Mouse (Mus musculus) cortical plate, adult 2 months (tissue): ENCODE measurements at regions not wholly inside any gene's neighbourhood (a gene's known extent, or its start where the extent isn't known, plus 50 kb on each side); places are given as distances from the start of the nearest gene placed in this dataset.

Experiments
- H3K27ac ChIP-seq: fragments of 200-500 bp; 2 replicates; pipeline ENCODE4 v1.5.1; 2012; ENCODE audit warnings: low read length, control low read depth, inconsistent platforms; ENCODE audit not compliant: insufficient read depth
- H3K4me1 ChIP-seq: fragments of 200-500 bp; 2 replicates; pipeline ENCODE4 v1.6.1; 2011; ENCODE audit warnings: low read length; ENCODE audit not compliant: control insufficient read depth, insufficient read depth
- H3K4me3 ChIP-seq: fragments of 200-500 bp; 2 replicates; pipeline ENCODE4 v1.5.1; 2011; ENCODE audit warnings: mild to moderate bottlenecking, low read length, control low read depth; ENCODE audit not compliant: insufficient read depth
- CTCF ChIP-seq: fragments of 200-500 bp; IDR thresholded peaks from 2 replicates; pipeline ENCODE4 v1.5.1; 2011; ENCODE audit warnings: mild to moderate bottlenecking, control low read depth, low read length; ENCODE audit not compliant: insufficient read depth; ENCODE audit errors: extremely low read depth
- POLR2A ChIP-seq: fragments of 200-500 bp; IDR thresholded peaks from 2 replicates; pipeline ENCODE4 v1.6.1; 2011; ENCODE audit warnings: mild to moderate bottlenecking, low read length, control low read depth; ENCODE audit not compliant: insufficient read depth; ENCODE audit errors: extremely low read depth

DNA sequence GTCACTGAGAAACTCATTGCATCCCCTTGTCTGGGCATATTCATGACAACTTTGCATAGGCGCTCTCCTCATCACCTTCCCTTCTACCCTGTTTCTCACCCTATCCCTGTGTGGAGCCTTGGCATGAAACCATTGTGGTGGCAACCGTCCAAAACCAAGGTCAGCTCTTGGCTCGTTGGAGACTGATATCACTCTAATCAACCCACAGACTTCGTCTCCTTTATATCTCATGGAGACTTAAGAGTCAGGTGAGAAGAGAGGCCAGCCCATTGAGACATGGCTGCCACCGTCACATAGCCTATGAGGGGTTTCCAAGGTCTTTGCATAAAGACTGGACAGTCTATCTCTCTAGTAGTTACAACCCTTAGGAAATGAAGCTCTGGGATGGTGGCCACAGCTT lies 305.5 kb upstream of the Runx1 start:
- Histone ChIP-seq H3K27ac (no peak overlapping the region), H3K4me1 (no peaks in the 10 kb centered on the region), H3K4me3 (no peak overlapping the region)
- no peak for TF ChIP-seq CTCF
- no peak for TF ChIP-seq POLR2A

DNA sequence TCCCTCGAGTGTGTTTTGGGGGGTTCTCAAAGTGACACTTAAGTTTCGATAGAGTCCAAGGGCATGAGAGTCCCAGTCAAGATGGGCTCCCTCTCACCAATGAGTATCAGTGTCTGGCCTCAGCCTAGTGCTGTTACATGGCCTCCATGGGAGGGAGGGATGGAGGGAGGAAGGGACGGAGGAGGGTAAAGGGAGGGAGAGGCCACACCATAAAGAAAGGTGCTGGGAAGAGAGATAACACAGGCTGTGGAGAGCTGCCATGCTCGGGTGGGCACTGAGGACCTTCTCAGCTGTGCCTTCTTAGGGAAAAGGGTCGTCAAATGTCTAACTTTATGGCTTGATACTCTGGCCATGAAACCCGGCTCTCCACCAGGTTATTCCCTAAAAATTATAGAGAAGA lies 304.7 kb upstream of the Runx1 start:
- H3K4me1 ChIP-seq = no peaks in the 10 kb centered on the region
- H3K4me3 ChIP-seq = no peak overlapping the region
- no peak overlapping the region for H3K27ac ChIP-seq
- TF ChIP-seq CTCF = no peak
- TF ChIP-seq POLR2A = no peak

DNA sequence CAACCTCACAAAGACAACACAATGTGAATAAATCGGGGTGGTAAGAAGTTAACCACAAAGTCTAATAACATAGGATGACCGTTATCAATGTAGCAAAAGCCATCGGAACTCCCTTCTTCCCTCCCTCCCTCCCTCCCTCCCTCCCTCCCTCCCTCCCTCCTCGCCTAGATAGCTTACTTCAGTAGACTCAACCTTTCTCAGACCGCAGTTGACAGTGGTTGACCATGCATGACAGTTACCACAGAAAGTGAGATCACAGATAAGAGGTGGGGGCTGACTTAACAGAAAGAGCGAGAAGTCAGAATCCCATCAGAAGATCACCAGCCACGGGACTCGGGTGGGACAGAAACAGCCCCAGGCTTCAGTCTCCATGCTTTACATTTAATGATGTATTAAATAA lies 297.8 kb upstream of the Runx1 start:
- TF ChIP-seq CTCF (no peak), POLR2A (no peak)
- Histone ChIP-seq H3K27ac (no peak overlapping the region), H3K4me1 (no peaks in the 10 kb centered on the region), H3K4me3 (no peak overlapping the region)

DNA sequence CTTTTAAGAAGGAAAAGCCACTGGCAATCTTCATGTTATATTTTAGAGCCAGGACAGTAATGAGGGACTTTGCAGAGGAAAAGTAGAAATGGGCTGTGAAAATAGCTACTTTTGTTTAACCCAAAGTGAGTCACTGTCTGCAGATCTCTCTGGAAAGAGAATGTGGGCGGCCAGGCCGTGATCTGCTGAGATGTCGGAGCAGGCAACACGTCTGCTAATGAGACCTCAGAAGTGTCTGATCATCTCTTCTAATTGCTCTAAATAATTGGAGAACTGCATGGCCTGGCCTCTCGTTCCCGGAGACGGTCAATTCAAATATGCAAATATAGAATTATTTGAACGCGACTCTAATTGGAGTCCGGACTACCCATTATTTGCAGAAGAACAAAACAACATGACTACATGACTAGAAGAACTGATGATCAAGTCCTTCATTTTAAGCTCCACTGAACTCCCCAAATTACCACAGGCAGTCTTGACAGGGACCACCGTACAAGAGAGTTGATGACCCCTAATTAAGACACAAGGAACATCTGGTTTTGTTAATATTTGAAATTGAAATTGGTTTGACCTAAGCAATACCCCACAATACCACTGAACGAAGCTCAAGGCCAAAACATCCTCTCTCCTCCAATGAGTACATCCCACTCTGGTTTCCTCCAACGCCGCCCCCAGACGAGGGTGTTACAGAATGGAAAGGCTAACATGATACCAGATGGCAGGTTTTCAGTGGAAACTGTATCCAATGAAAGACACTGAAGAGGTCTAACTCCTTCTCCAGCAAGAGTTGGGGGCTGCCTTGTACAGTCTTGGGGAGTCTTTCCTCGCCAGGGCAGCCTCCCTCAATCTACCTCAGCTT lies 290.4 kb upstream of the Runx1 start:
- Histone ChIP-seq H3K4me1 (peaks cover 1% of the 10 kb centered on the region; the same call in 1 of the 2 replicates), H3K4me3 (no peak overlapping the region), H3K27ac (no peak overlapping the region)
- TF ChIP-seq CTCF (no peak), POLR2A (no peak)

DNA sequence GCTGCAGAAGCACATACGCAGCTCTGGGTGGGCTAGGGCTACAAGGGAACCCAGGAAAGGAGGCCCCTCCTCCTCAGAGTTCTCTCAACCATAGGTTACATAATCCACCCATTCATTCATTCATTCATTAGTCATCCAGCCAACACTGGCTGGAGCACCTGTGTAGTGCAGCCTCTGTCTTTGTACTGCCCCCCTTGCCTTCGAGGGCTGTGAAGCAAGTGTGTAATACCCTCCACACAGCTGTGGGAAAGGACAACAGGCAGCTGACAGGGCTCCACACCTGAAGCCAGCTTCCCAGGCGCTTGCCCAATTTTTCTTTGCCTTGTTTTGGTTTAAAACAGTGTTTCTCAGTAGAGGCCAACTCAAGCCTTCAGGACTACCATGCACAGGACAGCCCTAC lies 285.0 kb upstream of the Runx1 start:
- TF ChIP-seq CTCF = no peak
- no peak for TF ChIP-seq POLR2A
- no peak overlapping the region for H3K4me3 ChIP-seq
- H3K27ac ChIP-seq = no peak overlapping the region
- H3K4me1 ChIP-seq = 0 out of 2 replicates have a peak, but pooled peaks cover 3% of the 10 kb centered on the region

DNA sequence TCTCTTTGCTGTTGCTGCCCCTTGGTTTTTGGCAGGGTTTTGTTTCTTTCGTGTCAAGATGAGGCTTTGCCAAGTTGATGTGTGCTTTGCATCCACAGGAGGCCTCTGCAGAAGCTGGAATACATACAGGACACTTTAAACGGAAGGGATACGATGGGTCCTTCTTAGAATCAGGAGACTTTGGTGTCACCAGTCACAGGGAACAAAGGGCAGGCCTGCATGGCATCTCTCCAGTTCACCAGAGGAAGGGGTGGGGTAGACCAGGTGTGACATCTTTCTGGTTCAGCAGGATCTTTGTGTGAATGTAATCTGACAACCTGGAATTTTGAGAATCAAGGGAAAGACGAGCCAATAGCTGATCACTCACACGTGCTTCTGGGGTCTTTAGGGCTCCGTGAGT lies 284.5 kb upstream of the Runx1 start:
- Histone ChIP-seq H3K4me3 (no peak overlapping the region), H3K27ac (no peak overlapping the region), H3K4me1 (0 out of 2 replicates have a peak, but pooled peaks cover 3% of the 10 kb centered on the region)
- TF ChIP-seq CTCF = no peak
- TF ChIP-seq POLR2A = no peak

DNA sequence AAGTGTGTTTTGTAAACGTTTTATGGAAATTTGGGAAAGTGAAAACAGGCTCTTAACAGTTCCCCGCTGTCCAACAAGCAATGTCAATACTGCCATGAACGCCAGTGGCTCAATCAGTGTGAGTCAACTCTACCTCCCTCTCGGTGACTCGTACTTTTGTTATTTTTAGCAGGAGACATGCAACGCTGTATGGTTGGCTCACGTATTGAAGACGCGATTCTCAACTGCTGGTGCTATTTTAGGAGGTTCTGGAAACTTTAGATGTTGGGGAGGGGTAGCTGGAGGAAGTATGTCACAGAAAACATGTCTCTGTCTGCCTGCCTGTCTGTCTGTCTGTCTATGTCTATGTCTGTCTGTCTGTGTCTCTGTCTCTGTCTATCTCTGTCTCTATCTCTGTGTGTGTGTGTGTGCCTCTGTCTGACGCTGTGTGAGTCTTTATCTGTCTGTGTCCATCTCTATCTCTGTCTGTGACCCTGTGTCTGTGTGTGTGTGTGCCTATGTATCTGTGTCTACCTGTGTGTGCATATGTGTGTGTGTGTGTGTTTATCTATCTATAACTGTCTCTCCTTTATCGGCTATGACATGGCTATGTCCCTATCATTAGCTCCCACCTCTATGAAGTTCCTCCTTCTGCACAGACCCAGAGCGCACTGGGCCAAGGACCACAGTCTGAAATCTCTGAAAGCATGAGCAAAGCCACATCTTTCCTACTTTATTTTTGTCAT lies 283.9 kb upstream of the Runx1 start:
- TF ChIP-seq POLR2A (no peak), CTCF (no peak)
- no peak overlapping the region for H3K4me3 ChIP-seq
- 0 out of 2 replicates have a peak, but pooled peaks cover 3% of the 10 kb centered on the region for H3K4me1 ChIP-seq
- no peak overlapping the region for H3K27ac ChIP-seq

DNA sequence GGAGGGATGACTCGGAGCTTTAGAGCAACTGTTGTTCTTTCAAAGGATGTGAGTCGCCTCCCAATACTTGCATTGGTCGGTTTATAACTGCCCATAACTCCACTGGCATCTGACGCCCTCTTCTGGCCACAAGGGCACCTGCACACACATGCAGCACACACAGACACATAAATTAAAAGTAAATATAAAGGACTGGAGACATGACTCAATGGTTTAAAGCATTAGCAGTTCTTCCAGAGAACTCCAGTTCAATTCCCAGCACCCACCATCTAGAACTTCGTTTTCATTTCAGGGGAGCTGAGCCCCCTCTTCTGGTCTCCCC lies 281.5 kb upstream of the Runx1 start:
- Histone ChIP-seq H3K4me3 (no peak overlapping the region), H3K4me1 (0 out of 2 replicates have a peak, but pooled peaks cover 3% of the 10 kb centered on the region), H3K27ac (no peak overlapping the region)
- TF ChIP-seq POLR2A = no peak
- TF ChIP-seq CTCF = no peak

DNA sequence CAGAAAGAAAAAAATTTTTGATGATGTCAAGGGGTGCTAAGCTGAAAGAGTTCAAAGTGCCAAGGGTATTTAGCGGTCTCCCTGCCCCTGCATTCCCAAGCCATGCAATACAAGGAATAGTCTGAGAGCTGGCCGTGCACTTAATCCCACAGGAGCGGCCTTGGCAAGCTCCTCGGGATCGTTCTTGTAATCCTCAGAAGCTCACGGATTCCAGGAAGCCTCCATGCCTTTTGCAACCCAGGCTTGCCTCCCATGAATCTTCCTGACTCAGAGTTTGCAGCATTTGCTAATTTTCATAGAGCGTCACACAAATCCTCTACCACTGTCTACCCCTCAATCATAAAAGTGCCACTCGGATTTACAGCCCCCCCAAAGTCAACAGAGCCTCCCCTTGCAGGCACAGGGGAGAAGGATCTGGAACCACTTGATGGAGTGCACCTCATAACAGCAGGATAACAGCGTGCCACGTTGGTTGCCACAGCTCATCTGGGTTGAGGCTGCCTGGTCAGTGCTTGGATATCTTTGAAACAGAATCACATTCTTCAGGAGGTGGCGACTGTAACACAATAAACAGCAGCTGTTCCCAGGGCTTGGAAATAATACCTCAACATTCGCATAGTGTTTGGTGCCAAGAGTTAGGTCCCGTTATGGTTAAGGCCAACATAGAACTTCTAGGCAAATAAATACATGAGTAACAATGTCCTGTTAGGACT lies 281.0 kb upstream of the Runx1 start:
- H3K4me1 ChIP-seq = 0 out of 2 replicates have a peak, but pooled peaks cover 3% of the 10 kb centered on the region
- TF ChIP-seq POLR2A (no peak), CTCF (no peak)
- no peak overlapping the region for H3K4me3 ChIP-seq
- no peak overlapping the region for H3K27ac ChIP-seq
